Mouse (Mus musculus): ENCODE measurements at regions not wholly inside any gene's neighbourhood (a gene's known extent, or its start where the extent isn't known, plus 50 kb on each side); places are given as distances from the start of the nearest gene placed in this dataset.

GRCm38 (mm10) chr4:61909409-61909808, 74.4 kb upstream of the Mup5 start:
- ATAC-seq (ENCODE audit: insufficient read depth): no peak
- H3K4me3 ChIP-seq (ENCODE audit: low read depth, low read length): no peak overlapping the region
- no peaks in the 10 kb centered on the region for H3K9me3 ChIP-seq (ENCODE audit: low read depth, low read length)
- H3K9ac ChIP-seq: no peak overlapping the region
- no peak overlapping the region for H3K4me2 ChIP-seq
- 77% methylated on average over 4 of the region's 4 CpGs for WGBS
- H3K4me1 ChIP-seq (ENCODE audit: insufficient read depth): no peaks in the 10 kb centered on the region
- H3K27ac ChIP-seq (ENCODE audit: low read depth): no peak overlapping the region
- H3K27me3 ChIP-seq (ENCODE audit: insufficient read depth, low read length): no peaks in the 10 kb centered on the region
- peak; percentile 61 for TF ChIP-seq CTCF (IDR thresholded peaks at IDR 0.05; ENCODE audit: low read depth)
- peak; percentile 50 for DNase-seq
- no peaks in the 10 kb centered on the region for H3K36me3 ChIP-seq (ENCODE audit: insufficient read depth)

- WGBS: 85% methylated on average over 9 of the region's 9 CpGs
- TF ChIP-seq CTCF (IDR thresholded peaks at IDR 0.05; ENCODE audit: low read depth): no peak
- no peak overlapping the region for H3K4me3 ChIP-seq (ENCODE audit: low read depth, low read length)
Observed at GRCm38 (mm10) chr4:61902136-61902535, 67.1 kb upstream of the Mup5 start.

GRCm38 (mm10) chr4:61898184-61898583, 63.2 kb upstream of the Mup5 start:
- TF ChIP-seq CTCF (IDR thresholded peaks at IDR 0.05; ENCODE audit: low read depth): no peak
- Histone ChIP-seq H3K4me3 (ENCODE audit: low read depth, low read length) (no peak overlapping the region), H3K4me1 (ENCODE audit: insufficient read depth) (no peaks in the 10 kb centered on the region), H3K9ac (no peak overlapping the region), H3K4me2 (no peak overlapping the region), H3K36me3 (ENCODE audit: insufficient read depth) (no peaks in the 10 kb centered on the region), H3K27ac (ENCODE audit: low read depth) (no peak overlapping the region), H3K27me3 (ENCODE audit: insufficient read depth, low read length) (no peaks in the 10 kb centered on the region), H3K9me3 (ENCODE audit: low read depth, low read length) (no peaks in the 10 kb centered on the region)
- ATAC-seq (ENCODE audit: insufficient read depth): no peak
- DNase-seq: no peak
- WGBS: 79% methylated on average over 14 of the region's 14 CpGs

More at GRCm38 (mm10) chr4:61902136-61902535, 67.1 kb upstream of the Mup5 start:
- no peaks in the 10 kb centered on the region for H3K36me3 ChIP-seq (ENCODE audit: insufficient read depth)
- DNase-seq (no peak), ATAC-seq (ENCODE audit: insufficient read depth) (no peak)
- no peak overlapping the region for H3K9ac ChIP-seq
- H3K4me1 ChIP-seq (ENCODE audit: insufficient read depth): no peaks in the 10 kb centered on the region
- H3K4me2 ChIP-seq: no peak overlapping the region
- no peak overlapping the region for H3K27ac ChIP-seq (ENCODE audit: low read depth)
- no peaks in the 10 kb centered on the region for H3K9me3 ChIP-seq (ENCODE audit: low read depth, low read length)
- H3K27me3 ChIP-seq (ENCODE audit: insufficient read depth, low read length): no peaks in the 10 kb centered on the region

GRCm38 (mm10) chr4:61897176-61897575, 62.1 kb upstream of the Mup5 start:
- Histone ChIP-seq H3K27me3 (ENCODE audit: insufficient read depth, low read length) (no peaks in the 10 kb centered on the region), H3K4me3 (ENCODE audit: low read depth, low read length) (no peak overlapping the region), H3K9ac (no peak overlapping the region), H3K27ac (ENCODE audit: low read depth) (no peak overlapping the region), H3K4me1 (ENCODE audit: insufficient read depth) (no peaks in the 10 kb centered on the region), H3K36me3 (ENCODE audit: insufficient read depth) (no peaks in the 10 kb centered on the region), H3K4me2 (no peak overlapping the region), H3K9me3 (ENCODE audit: low read depth, low read length) (no peaks in the 10 kb centered on the region)
- ATAC-seq (ENCODE audit: insufficient read depth) (no peak), DNase-seq (peak; percentile 1)
- no peak for TF ChIP-seq CTCF (IDR thresholded peaks at IDR 0.05; ENCODE audit: low read depth)
- 63% methylated on average over 7 of the region's 7 CpGs for WGBS

Measured in lung, embryonic 14.5 days (tissue).